Mouse (Mus musculus): Measurements from ENCODE around the gene Furin. TPM values are rescaled to one million over a fixed set of nuclear protein-coding genes. Genes with fewer than 3 reads are reported as not detected.

Gene Furin
- polyA plus RNA-seq, 1 experiment from 2014 or later, result 14.2 TPM

- H3K4me2 ChIP-seq, result peak overlapping the region; percentile 28
- WGBS, result 17% methylated on average over 17 of the region's 17 CpGs
Measured at GRCm38 (mm10) chr7:80444401-80445249, 39.4 kb upstream of the Furin start.

GRCm38 (mm10) chr7:80443124-80443523 is 37.9 kb upstream of the Furin start:
- no peaks in the 10 kb centered on the region for H3K36me3 ChIP-seq
- H3K9me3 ChIP-seq, result no peaks in the 10 kb centered on the region
- H3K4me2 ChIP-seq, result no peak overlapping the region
- no peak for ATAC-seq (ENCODE audit: extremely low read depth, insufficient number of reproducible peaks, low FRiP score, low TSS enrichment)
- no peak overlapping the region for H3K9ac ChIP-seq
- no peaks in the 10 kb centered on the region for H3K27me3 ChIP-seq (replicated peaks)
- peak overlapping the region; percentile 96; the same call in 1 of the 2 replicates for H3K27ac ChIP-seq (replicated peaks)
- H3K4me3 ChIP-seq, result no peak overlapping the region
- WGBS, result 79% methylated on average over 3 of the region's 3 CpGs
- peaks cover 85% of the 10 kb centered on the region for H3K4me1 ChIP-seq

More at GRCm38 (mm10) chr7:80444401-80445249, 39.4 kb upstream of the Furin start:
- peak overlapping the region; percentile 38; the same call in 1 of the 2 replicates for H3K9ac ChIP-seq
- H3K9me3 ChIP-seq, result no peaks in the 10 kb centered on the region
- peak; percentile 60; the same call in 1 of the 2 replicates for ATAC-seq (ENCODE audit: extremely low read depth, insufficient number of reproducible peaks, low FRiP score, low TSS enrichment)
- H3K4me3 ChIP-seq, result no peak overlapping the region
- no peaks in the 10 kb centered on the region for H3K36me3 ChIP-seq
- peak overlapping the region; percentile 96 for H3K27ac ChIP-seq (replicated peaks)
- peaks cover 77% of the 10 kb centered on the region for H3K4me1 ChIP-seq
- no peaks in the 10 kb centered on the region for H3K27me3 ChIP-seq (replicated peaks)

- peak overlapping the region; percentile 51 for H3K9ac ChIP-seq
- 63% methylated on average over 11 of the region's 11 CpGs for WGBS
- H3K4me1 ChIP-seq, result peaks cover 84% of the 10 kb centered on the region
- H3K27me3 ChIP-seq (replicated peaks), result no peaks in the 10 kb centered on the region
- no peak overlapping the region for H3K4me3 ChIP-seq
- peak overlapping the region; percentile 13; the same call in 1 of the 2 replicates for H3K27ac ChIP-seq (replicated peaks)
- H3K36me3 ChIP-seq, result no peaks in the 10 kb centered on the region
- no peak for ATAC-seq (ENCODE audit: extremely low read depth, insufficient number of reproducible peaks, low FRiP score, low TSS enrichment)
- no peaks in the 10 kb centered on the region for H3K9me3 ChIP-seq
- H3K4me2 ChIP-seq, result no peak overlapping the region
Measured at GRCm38 (mm10) chr7:80441986-80442904, 37.0 kb upstream of the Furin start.

GRCm38 (mm10) chr7:80440685-80441084 is 35.4 kb upstream of the Furin start:
- Histone ChIP-seq H3K36me3 (no peaks in the 10 kb centered on the region), H3K4me1 (peaks cover 73% of the 10 kb centered on the region), H3K4me2 (no peak overlapping the region), H3K9ac (no peak overlapping the region), H3K4me3 (no peak overlapping the region), H3K27me3 (replicated peaks) (no peaks in the 10 kb centered on the region), H3K27ac (replicated peaks) (no peak overlapping the region), H3K9me3 (no peaks in the 10 kb centered on the region)
- no peak for ATAC-seq (ENCODE audit: extremely low read depth, insufficient number of reproducible peaks, low FRiP score, low TSS enrichment)
- 64% methylated on average over 4 of the region's 4 CpGs for WGBS

- H3K9me3 ChIP-seq, result no peaks in the 10 kb centered on the region
- no peak overlapping the region for H3K4me3 ChIP-seq
- WGBS, result 82% methylated on average over 10 of the region's 10 CpGs
- no peaks in the 10 kb centered on the region for H3K27me3 ChIP-seq (replicated peaks)
- no peak overlapping the region; the same call in 1 of the 2 replicates for H3K9ac ChIP-seq
- ATAC-seq (ENCODE audit: extremely low read depth, insufficient number of reproducible peaks, low FRiP score, low TSS enrichment), result no peak
- 0 out of 2 replicates have a peak overlapping the region, but pooled peaks have one; percentile 53 for H3K27ac ChIP-seq (replicated peaks)
- H3K4me1 ChIP-seq, result peaks cover 73% of the 10 kb centered on the region
- H3K4me2 ChIP-seq, result no peak overlapping the region
- H3K36me3 ChIP-seq, result no peaks in the 10 kb centered on the region
Measured at GRCm38 (mm10) chr7:80439789-80440488, 34.7 kb upstream of the Furin start.

- no peak for ATAC-seq (ENCODE audit: extremely low read depth, insufficient number of reproducible peaks, low FRiP score, low TSS enrichment)
- Histone ChIP-seq H3K4me1 (peaks cover 68% of the 10 kb centered on the region), H3K27me3 (replicated peaks) (no peaks in the 10 kb centered on the region), H3K4me2 (peak overlapping the region; percentile 54), H3K9ac (peak overlapping the region; percentile 52), H3K36me3 (no peaks in the 10 kb centered on the region), H3K4me3 (peak overlapping the region; percentile 11), H3K27ac (replicated peaks) (peak overlapping the region; percentile 53), H3K9me3 (no peaks in the 10 kb centered on the region)
- 23% methylated on average over 15 of the region's 15 CpGs for WGBS
Measured at GRCm38 (mm10) chr7:80439032-80439760, 34.0 kb upstream of the Furin start.

- Histone ChIP-seq H3K4me1 (peaks cover 53% of the 10 kb centered on the region), H3K27me3 (replicated peaks) (no peaks in the 10 kb centered on the region), H3K4me3 (no peak overlapping the region), H3K9me3 (no peaks in the 10 kb centered on the region), H3K4me2 (no peak overlapping the region), H3K36me3 (no peaks in the 10 kb centered on the region), H3K27ac (replicated peaks) (no peak overlapping the region), H3K9ac (no peak overlapping the region)
- WGBS, result 77% methylated on average over 7 of the region's 7 CpGs
- no peak for ATAC-seq (ENCODE audit: extremely low read depth, insufficient number of reproducible peaks, low FRiP score, low TSS enrichment)
Measured at GRCm38 (mm10) chr7:80436571-80436970, 31.3 kb upstream of the Furin start.

- H3K9ac ChIP-seq, result no peak overlapping the region
- peak overlapping the region; percentile 56; the same call in 1 of the 2 replicates for H3K27ac ChIP-seq (replicated peaks)
- no peaks in the 10 kb centered on the region for H3K9me3 ChIP-seq
- no peaks in the 10 kb centered on the region for H3K36me3 ChIP-seq
- H3K4me2 ChIP-seq, result no peak overlapping the region
- H3K4me1 ChIP-seq, result peaks cover 48% of the 10 kb centered on the region
- H3K27me3 ChIP-seq (replicated peaks), result no peaks in the 10 kb centered on the region
- 40% methylated on average over 3 of the region's 3 CpGs for WGBS
- no peak for ATAC-seq (ENCODE audit: extremely low read depth, insufficient number of reproducible peaks, low FRiP score, low TSS enrichment)
- H3K4me3 ChIP-seq, result no peak overlapping the region
Measured at GRCm38 (mm10) chr7:80435594-80435993, 30.4 kb upstream of the Furin start.

GRCm38 (mm10) chr7:80429661-80430060 is 24.4 kb upstream of the Furin start:
- no peak for ATAC-seq (ENCODE audit: extremely low read depth, insufficient number of reproducible peaks, low FRiP score, low TSS enrichment)
- WGBS, result 87% methylated on average over 12 of the region's 12 CpGs
- Histone ChIP-seq H3K27me3 (replicated peaks) (no peaks in the 10 kb centered on the region), H3K9me3 (no peaks in the 10 kb centered on the region), H3K4me1 (peaks cover 12% of the 10 kb centered on the region), H3K4me3 (no peak overlapping the region), H3K36me3 (no peaks in the 10 kb centered on the region), H3K9ac (no peak overlapping the region), H3K27ac (replicated peaks) (no peak overlapping the region), H3K4me2 (no peak overlapping the region)

GRCm38 (mm10) chr7:80427730-80428129 is 22.5 kb upstream of the Furin start:
- H3K9ac ChIP-seq, result no peak overlapping the region
- H3K36me3 ChIP-seq, result no peaks in the 10 kb centered on the region
- no peak overlapping the region for H3K4me3 ChIP-seq
- peaks cover 8% of the 10 kb centered on the region for H3K4me1 ChIP-seq
- H3K9me3 ChIP-seq, result no peaks in the 10 kb centered on the region
- WGBS, result 74% methylated on average over 5 of the region's 5 CpGs
- H3K27me3 ChIP-seq (replicated peaks), result no peaks in the 10 kb centered on the region
- no peak overlapping the region for H3K4me2 ChIP-seq
- no peak overlapping the region for H3K27ac ChIP-seq (replicated peaks)
- no peak for ATAC-seq (ENCODE audit: extremely low read depth, insufficient number of reproducible peaks, low FRiP score, low TSS enrichment)
